Mouse (Mus musculus): ENCODE measurements around the gene Cdkal1.

Cdkal1 gene

GRCm38 (mm10) chr13:29483950-29484349 lies 371.5 kb downstream of the Cdkal1 start:
- no peak for DNase-seq

GRCm38 (mm10) chr13:29482147-29482863 lies 373.2 kb downstream of the Cdkal1 start:
- DNase-seq, result no peak

GRCm38 (mm10) chr13:29476421-29476820 lies 379.1 kb downstream of the Cdkal1 start:
- no peak for DNase-seq

GRCm38 (mm10) chr13:29474301-29474700 lies 381.2 kb downstream of the Cdkal1 start:
- DNase-seq, result peak; percentile 25

GRCm38 (mm10) chr13:29473779-29474178 lies 381.7 kb downstream of the Cdkal1 start:
- no peak for DNase-seq

GRCm38 (mm10) chr13:29462271-29462670 lies 393.2 kb downstream of the Cdkal1 start:
- DNase-seq, result no peak

GRCm38 (mm10) chr13:29460741-29461140 lies 394.7 kb downstream of the Cdkal1 start:
- no peak for DNase-seq

GRCm38 (mm10) chr13:29458385-29458784 lies 397.1 kb downstream of the Cdkal1 start:
- no peak for DNase-seq

- DNase-seq, result no peak
These were observed 418.4 kb downstream of the Cdkal1 start for GRCm38 (mm10) chr13:29437067-29437466.

GRCm38 (mm10) chr13:29434726-29435125 lies 420.7 kb downstream of the Cdkal1 start:
- DNase-seq, result no peak

- no peak for DNase-seq
These were observed 424.6 kb downstream of the Cdkal1 start for GRCm38 (mm10) chr13:29430919-29431318.

GRCm38 (mm10) chr13:29429877-29430276 lies 425.6 kb downstream of the Cdkal1 start:
- no peak for DNase-seq

- DNase-seq, result no peak
These were observed 426.3 kb downstream of the Cdkal1 start for GRCm38 (mm10) chr13:29429196-29429595.

GRCm38 (mm10) chr13:29416450-29417136 lies 438.9 kb downstream of the Cdkal1 start:
- DNase-seq, result no peak

- no peak for DNase-seq
These were observed 439.5 kb downstream of the Cdkal1 start for GRCm38 (mm10) chr13:29415967-29416366.

GRCm38 (mm10) chr13:29414878-29415277 lies 440.6 kb downstream of the Cdkal1 start:
- no peak for DNase-seq

GRCm38 (mm10) chr13:29414470-29414869 lies 441.0 kb downstream of the Cdkal1 start:
- DNase-seq, result no peak

GRCm38 (mm10) chr13:29411176-29411575 lies 444.3 kb downstream of the Cdkal1 start:
- DNase-seq, result no peak

GRCm38 (mm10) chr13:29407619-29408018 lies 447.9 kb downstream of the Cdkal1 start:
- DNase-seq, result no peak

- DNase-seq, result no peak
These were observed 450.2 kb downstream of the Cdkal1 start for GRCm38 (mm10) chr13:29405316-29405715.

GRCm38 (mm10) chr13:29403217-29403616 lies 452.3 kb downstream of the Cdkal1 start:
- DNase-seq, result no peak

GRCm38 (mm10) chr13:29402526-29403040 lies 452.9 kb downstream of the Cdkal1 start:
- no peak for DNase-seq

GRCm38 (mm10) chr13:29399908-29400307 lies 455.6 kb downstream of the Cdkal1 start:
- no peak for DNase-seq

GRCm38 (mm10) chr13:29398456-29398855 lies 457.0 kb downstream of the Cdkal1 start:
- DNase-seq, result no peak

Data from cerebellum, adult 9-11 months (tissue).